Mouse (Mus musculus) MEL (cell line): ENCODE measurements around the gene Tha1. TPM values are rescaled to one million over a fixed set of nuclear protein-coding genes. Genes with fewer than 3 reads are reported as not detected.

Experiments
- DNase-seq: peaks from one replicate; pipeline ENCODE4 v3.0.0; 2011; ENCODE audit warnings: low read depth, low spot score
- H3K27ac ChIP-seq: 2 replicates; pipeline ENCODE4 v1.5.1; 2012; ENCODE audit warnings: low read depth, mild to moderate bottlenecking, control low read depth, low read length, moderate library complexity; ENCODE audit not compliant: control insufficient read depth
- H3K27me3 ChIP-seq, 2 experiments: fragments of 150-350 bp in 1 of 2; sonication (generic) in 1 of 2; 2 replicates each; pipeline ENCODE4 v1.6.1; 2012; ENCODE audit warnings: low read length in 2 of 2, mild to moderate bottlenecking in 2 of 2, improper control_type of control experiment in 1 of 2, moderate library complexity in 1 of 2; ENCODE audit not compliant: insufficient read depth in 2 of 2, control insufficient read depth in 1 of 2
- H3K36me3 ChIP-seq, 2 experiments: 2 replicates each; pipeline ENCODE4 v1.6.1; 2012 to 2014; ENCODE audit warnings: low read length in 2 of 2, improper control_type of control experiment in 1 of 2, inconsistent platforms in 1 of 2, mild to moderate bottlenecking in 1 of 2; ENCODE audit not compliant: insufficient read depth in 2 of 2, control insufficient read depth in 1 of 2
- H3K4me1 ChIP-seq, 2 experiments: fragments of 150-350 bp in 1 of 2; sonication (generic) in 1 of 2; 2 replicates each; pipeline ENCODE4 v1.6.1; 2012; ENCODE audit warnings: low read length in 2 of 2, improper control_type of control experiment in 1 of 2, mild to moderate bottlenecking in 1 of 2; ENCODE audit not compliant: insufficient read depth in 2 of 2, control insufficient read depth in 1 of 2
- H3K4me3 ChIP-seq, 2 experiments: fragments of 150-350 bp in 1 of 2; sonication (generic) in 1 of 2; 2 replicates each; pipeline ENCODE4 v1.5.1; 2012; ENCODE audit warnings: low read depth in 2 of 2, low read length in 2 of 2, mild to moderate bottlenecking in 2 of 2, moderate library complexity in 2 of 2, control low read depth in 1 of 2, improper control_type of control experiment in 1 of 2; ENCODE audit not compliant: control insufficient read depth in 1 of 2, insufficient read depth in 1 of 2
- H3K79me2 ChIP-seq: 2 replicates; pipeline ENCODE4 v1.6.1; 2012; ENCODE audit warnings: mild to moderate bottlenecking, low read length, moderate library complexity; ENCODE audit not compliant: control insufficient read depth, poor library complexity, insufficient read depth
- H3K9ac ChIP-seq: 2 replicates; pipeline ENCODE4 v1.6.1; 2012; ENCODE audit warnings: low read depth, mild to moderate bottlenecking, control low read depth, low read length, moderate library complexity; ENCODE audit not compliant: control insufficient read depth, poor library complexity, severe bottlenecking
- H3K9me3 ChIP-seq: fragments of 150-350 bp; sonication (generic); replicated peaks from 2 replicates; pipeline ENCODE4 v1.6.1; 2012; ENCODE audit warnings: mild to moderate bottlenecking, low read length, improper control_type of control experiment, moderate library complexity; ENCODE audit not compliant: insufficient read depth
- BHLHE40 ChIP-seq: IDR thresholded peaks from 2 replicates; pipeline ENCODE4 v1.6.1; 2012; ENCODE audit warnings: low read depth, mild to moderate bottlenecking, inconsistent platforms, low read length, improper control_type of control experiment, borderline replicate concordance
- CHD1 ChIP-seq: IDR thresholded peaks from 2 replicates; pipeline ENCODE4 v1.6.1; 2012; ENCODE audit warnings: low read depth, mild to moderate bottlenecking, inconsistent platforms, low read length, improper control_type of control experiment
- CTCF ChIP-seq, 3 experiments: IDR thresholded peaks in 2 of 3; conservative IDR thresholded peaks in 1 of 3; 2 replicates each; pipeline ENCODE4 v1.5.1; 2011 to 2012; ENCODE audit warnings: low read length in 3 of 3, low read depth in 2 of 3, mild to moderate bottlenecking in 2 of 3, improper control_type of control experiment in 1 of 3, inconsistent platforms in 1 of 3, mixed read lengths in 1 of 3, moderate library complexity in 1 of 3; ENCODE audit not compliant: control insufficient read depth in 1 of 3, insufficient read depth in 1 of 3, poor library complexity in 1 of 3, severe bottlenecking in 1 of 3
- E2F4 ChIP-seq: IDR thresholded peaks from 2 replicates; pipeline ENCODE4 v1.6.1; 2011; ENCODE audit warnings: low read depth, low read length, improper control_type of control experiment, borderline replicate concordance
- ELF1 ChIP-seq: IDR thresholded peaks from 2 replicates; pipeline ENCODE4 v1.6.1; 2014; ENCODE audit warnings: low read depth, mild to moderate bottlenecking, inconsistent platforms, low read length, improper control_type of control experiment, moderate library complexity
- ETS1 ChIP-seq: IDR thresholded peaks from 2 replicates; pipeline ENCODE4 v1.6.1; 2012; ENCODE audit warnings: low read depth, mild to moderate bottlenecking, inconsistent platforms, low read length, improper control_type of control experiment, moderate library complexity
- GABPA ChIP-seq: IDR thresholded peaks from 2 replicates; pipeline ENCODE4 v1.6.1; 2012; ENCODE audit warnings: low read depth, mild to moderate bottlenecking, inconsistent platforms, low read length, improper control_type of control experiment, moderate library complexity
- HCFC1 ChIP-seq: IDR thresholded peaks from 2 replicates; pipeline ENCODE4 v1.6.1; 2012; ENCODE audit warnings: low read depth, mild to moderate bottlenecking, inconsistent platforms, low read length, improper control_type of control experiment, moderate library complexity
- JUND ChIP-seq: IDR thresholded peaks from 2 replicates; pipeline ENCODE4 v1.6.1; 2011; ENCODE audit warnings: low read depth, mild to moderate bottlenecking, improper control_type of control experiment, low read length
- KAT2A ChIP-seq: conservative IDR thresholded peaks from 2 replicates; pipeline ENCODE4 v1.6.1; 2012; ENCODE audit warnings: low read depth, low read length, improper control_type of control experiment, inconsistent platforms
- MAX ChIP-seq: IDR thresholded peaks from 2 replicates; pipeline ENCODE4 v1.6.1; 2011; ENCODE audit warnings: low read length, improper control_type of control experiment
- MAZ ChIP-seq: IDR thresholded peaks from 2 replicates; pipeline ENCODE4 v1.6.1; 2012; ENCODE audit warnings: low read depth, mild to moderate bottlenecking, inconsistent platforms, low read length, improper control_type of control experiment
- MEF2A ChIP-seq: IDR thresholded peaks from 2 replicates; pipeline ENCODE4 v1.6.1; 2014; ENCODE audit warnings: low read depth, mild to moderate bottlenecking, inconsistent platforms, low read length, improper control_type of control experiment; ENCODE audit not compliant: poor library complexity, insufficient replicate concordance, severe bottlenecking; ENCODE audit errors: extremely low read depth
- MXI1 ChIP-seq: IDR thresholded peaks from 2 replicates; pipeline ENCODE4 v1.6.1; 2011; ENCODE audit warnings: mild to moderate bottlenecking, low read depth, low read length, improper control_type of control experiment
- MYB ChIP-seq: IDR thresholded peaks from 2 replicates; pipeline ENCODE4 v1.6.1; 2011; ENCODE audit warnings: mild to moderate bottlenecking, low read depth, low read length, improper control_type of control experiment
- NELFE ChIP-seq: IDR thresholded peaks from 2 replicates; pipeline ENCODE4 v1.6.1; 2011; ENCODE audit warnings: low read depth, low read length, improper control_type of control experiment
- POLR2A ChIP-seq, 2 experiments: IDR thresholded peaks; 2 replicates each; pipeline ENCODE4 v1.6.1; 2011 to 2012; ENCODE audit warnings: low read length in 2 of 2, mild to moderate bottlenecking in 2 of 2, control low read depth in 1 of 2, improper control_type of control experiment in 1 of 2, low read depth in 1 of 2, moderate library complexity in 1 of 2; ENCODE audit not compliant: control insufficient read depth in 1 of 2, insufficient read depth in 1 of 2, poor library complexity in 1 of 2
- POLR2AphosphoS5 ChIP-seq: IDR thresholded peaks from 2 replicates; pipeline ENCODE4 v1.6.1; 2012; ENCODE audit warnings: low read depth, borderline replicate concordance, mild to moderate bottlenecking, inconsistent platforms, low read length, moderate library complexity, mixed read lengths
- RAD21 ChIP-seq: IDR thresholded peaks from 2 replicates; pipeline ENCODE4 v1.6.1; 2011; ENCODE audit warnings: mild to moderate bottlenecking, low read depth, low read length, improper control_type of control experiment
- RCOR1 ChIP-seq: IDR thresholded peaks from 2 replicates; pipeline ENCODE4 v1.6.1; 2012; ENCODE audit warnings: low read depth, mild to moderate bottlenecking, inconsistent platforms, low read length, improper control_type of control experiment
- SIN3A ChIP-seq: IDR thresholded peaks from 2 replicates; pipeline ENCODE4 v1.6.1; 2012; ENCODE audit warnings: low read length, improper control_type of control experiment, inconsistent platforms
- SMC3 ChIP-seq: IDR thresholded peaks from 2 replicates; pipeline ENCODE4 v1.6.1; 2011; ENCODE audit warnings: low read depth, low read length, improper control_type of control experiment
- TBP ChIP-seq: IDR thresholded peaks from 2 replicates; pipeline ENCODE4 v1.8.0; 2011; ENCODE audit warnings: low read depth, low read length, improper control_type of control experiment
- TCF12 ChIP-seq: IDR thresholded peaks from 2 replicates; pipeline ENCODE4 v1.6.1; 2014; ENCODE audit warnings: low read depth, mild to moderate bottlenecking, inconsistent platforms, low read length, improper control_type of control experiment, moderate library complexity
- UBTF ChIP-seq: IDR thresholded peaks from 2 replicates; pipeline ENCODE4 v1.6.1; 2012; ENCODE audit warnings: low read depth, mild to moderate bottlenecking, inconsistent platforms, low read length, improper control_type of control experiment, moderate library complexity, borderline replicate concordance; ENCODE audit not compliant: insufficient read depth
- USF1 ChIP-seq: IDR thresholded peaks from 2 replicates; pipeline ENCODE4 v1.6.1; 2014; ENCODE audit warnings: low read depth, mild to moderate bottlenecking, inconsistent platforms, low read length, improper control_type of control experiment, moderate library complexity
- USF2 ChIP-seq, 2 experiments: IDR thresholded peaks; 2 replicates each; pipeline ENCODE4 v1.6.1; 2011 to 2012; ENCODE audit warnings: improper control_type of control experiment in 2 of 2, low read length in 2 of 2, borderline replicate concordance in 1 of 2, inconsistent platforms in 1 of 2, low read depth in 1 of 2, mild to moderate bottlenecking in 1 of 2; ENCODE audit not compliant: insufficient read depth in 1 of 2
- ZC3H11A ChIP-seq: IDR thresholded peaks from 2 replicates; pipeline ENCODE4 v1.6.1; 2012; ENCODE audit warnings: low read depth, mild to moderate bottlenecking, inconsistent platforms, low read length, improper control_type of control experiment
- ZKSCAN1 ChIP-seq: IDR thresholded peaks from 2 replicates; pipeline ENCODE4 v1.6.1; 2012; ENCODE audit warnings: low read depth, mild to moderate bottlenecking, inconsistent platforms, low read length, improper control_type of control experiment, moderate library complexity
- ZMIZ1 ChIP-seq: IDR thresholded peaks from 2 replicates; pipeline ENCODE4 v1.6.1; 2012; ENCODE audit warnings: low read depth, mild to moderate bottlenecking, inconsistent platforms, low read length, improper control_type of control experiment, moderate library complexity
- ZNF384 ChIP-seq: IDR thresholded peaks from 2 replicates; pipeline ENCODE4 v1.6.1; 2012; ENCODE audit warnings: low read depth, mild to moderate bottlenecking, inconsistent platforms, low read length, improper control_type of control experiment
- polyA plus RNA-seq, 2 experiments: library from polyadenylated mRNA; stranded (reverse) in 1 of 2; unstranded in 1 of 2; fragments of >175 nt in 1 of 2; fragments of >200 nt in 1 of 2; gene quantifications; 2 replicates each; pipeline versions ENCODE4 v1.2.1 to v1.2.4; 2012; ENCODE audit warnings: low replicate concordance in 2 of 2, low read depth in 1 of 2; ENCODE audit not compliant: insufficient read length in 2 of 2, insufficient read depth in 1 of 2, missing spikeins in 1 of 2
- total RNA-seq: library from RNA; depleted of rRNA; stranded (reverse); fragments of 300-350 nt; gene quantifications from 2 replicates; pipeline ENCODE4 v1.2.3, GENCODE M21; 2012

The Tha1 gene
- total and polyA plus RNA-seq, 3 experiments = 0.12 TPM; not detected in 2

DNA sequence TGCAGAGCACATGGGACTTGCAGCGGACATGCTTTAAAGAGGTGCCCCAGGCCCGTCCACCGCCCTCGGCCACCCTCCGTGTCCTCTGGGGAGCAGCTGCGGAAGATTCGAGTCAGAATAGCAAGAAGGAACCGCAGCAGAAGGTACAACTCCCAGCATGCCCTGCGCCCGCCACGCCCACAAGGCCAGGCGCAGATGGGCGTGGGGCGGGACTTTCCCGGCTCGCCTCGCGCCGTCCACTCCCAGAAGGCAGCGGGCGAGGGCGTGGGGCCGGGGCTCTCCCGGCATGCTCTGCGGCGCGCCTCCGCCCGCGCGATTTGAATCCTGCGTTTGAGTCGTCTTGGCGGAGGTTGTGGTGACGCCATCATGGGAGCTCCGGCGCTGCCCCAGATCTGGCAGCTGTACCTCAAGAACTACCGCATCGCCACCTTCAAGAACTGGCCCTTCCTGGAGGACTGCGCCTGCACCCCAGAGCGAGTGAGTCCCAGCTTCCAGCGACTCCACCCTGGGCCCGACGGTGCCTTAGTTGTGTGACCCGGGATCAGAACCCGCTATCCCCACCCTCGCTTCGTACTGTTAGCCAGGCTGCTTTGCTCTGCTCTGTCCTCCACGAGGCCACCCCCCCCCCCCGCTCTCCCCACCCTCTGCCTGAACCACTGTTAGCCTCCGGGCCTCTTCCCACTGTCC, 24.2 kb downstream of the Tha1 start, which contains the start of gene Birc5 (continued):
- TF ChIP-seq MXI1 = no peak; the same call in none of the 2 replicates
- TF ChIP-seq MEF2A = 0 out of 2 replicates have a peak, but pooled peaks have one; percentile 38
- peak; percentile 99 for TF ChIP-seq NELFE

DNA sequence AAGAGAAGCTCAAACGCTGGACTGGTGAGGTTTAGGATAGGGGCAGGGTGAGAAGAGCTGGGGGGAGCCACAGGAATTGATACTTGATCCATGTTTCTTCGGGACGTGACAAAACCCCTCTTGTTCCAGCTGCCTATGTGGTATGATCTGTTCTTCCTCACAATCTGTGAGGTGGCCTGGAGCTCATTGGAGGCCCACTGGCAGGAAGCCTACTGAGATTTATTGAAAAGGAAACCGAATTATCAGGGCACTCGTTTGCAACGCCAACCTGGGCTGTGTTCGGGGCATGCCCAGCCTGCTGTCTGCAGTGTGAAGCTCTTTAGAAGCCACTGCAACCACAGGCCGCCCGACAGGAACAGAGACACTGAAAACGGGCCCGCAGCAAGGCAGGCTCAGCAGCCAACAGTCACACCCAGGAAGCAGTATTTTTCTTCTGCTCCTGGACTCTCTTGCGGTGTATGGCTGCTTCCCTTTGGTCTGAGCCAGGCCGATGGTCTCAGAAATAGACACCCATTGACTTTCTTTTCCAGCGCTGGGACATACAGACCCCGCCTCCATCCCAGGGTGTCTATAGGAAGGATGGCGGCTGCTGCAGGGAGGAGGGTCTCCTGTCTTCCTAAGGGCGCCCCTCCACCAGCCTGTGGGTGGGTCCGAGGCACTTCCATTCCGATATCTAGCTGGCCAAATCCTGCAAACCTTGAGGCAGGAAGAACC, 24.9 kb downstream of the Tha1 start:
- DNase-seq = no peak
- no peaks in the 10 kb centered on the region for H3K27me3 ChIP-seq

DNA sequence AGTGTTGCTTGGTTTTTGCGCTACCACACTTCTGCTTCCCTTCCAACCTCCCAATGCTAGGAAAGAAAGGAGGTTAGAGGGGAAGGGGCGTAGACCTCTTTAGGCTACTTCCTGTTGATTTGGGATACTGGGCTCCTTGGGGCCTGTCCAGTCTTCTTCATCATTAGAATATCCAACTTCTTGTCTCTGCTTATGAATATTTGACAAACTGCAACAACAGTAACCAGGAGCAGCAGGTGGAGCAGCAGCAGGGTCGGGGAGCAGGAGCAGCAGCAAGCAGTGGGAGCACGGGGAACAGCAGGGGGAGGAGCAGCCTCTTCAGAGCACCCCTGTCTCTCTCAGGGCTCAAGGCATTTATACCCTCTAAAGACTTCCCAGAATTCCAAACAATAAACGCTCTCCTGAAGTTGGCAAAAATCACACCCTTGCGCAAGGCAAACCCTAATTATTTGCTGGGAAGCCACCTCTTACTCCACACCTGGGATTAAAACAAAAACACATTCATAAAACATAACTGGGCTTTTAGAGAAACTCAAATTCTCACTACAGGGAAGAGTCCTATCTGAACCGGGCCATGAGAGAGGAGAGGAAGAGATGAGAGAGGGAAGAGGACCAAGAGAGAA, 25.6 kb downstream of the Tha1 start:
- Histone ChIP-seq H3K36me3 (peaks cover 14 to 26% of the 10 kb centered on the region in 2 experiments), H3K27ac (peak overlapping the region; percentile 57), H3K27me3 (no peaks in the 10 kb centered on the region), H3K4me1 (peaks cover 19 to 21% of the 10 kb centered on the region in 2 experiments), H3K9me3 (no peaks in the 10 kb centered on the region), H3K4me3 (peak overlapping the region; percentile 58 to 68), H3K79me2 (peaks cover 28% of the 10 kb centered on the region), H3K9ac (peak overlapping the region; percentile 67)
- DNase-seq = peak; percentile 67
- TF ChIP-seq JUND (no peak), SMC3 (peak; percentile 13; the same call in 1 of the 2 replicates), RAD21 (no peak), RCOR1 (no peak), MAZ (peak; percentile 59; the same call in 1 of the 2 replicates), USF1 (0 out of 2 replicates have a peak, but pooled peaks have one; percentile 7), E2F4 (0 out of 2 replicates have a peak, but pooled peaks have one; percentile 17), POLR2AphosphoS5 (no peak), POLR2A (IDR thresholded peaks at IDR 0.05; ENCODE audit: control insufficient read depth in 1 of 2, insufficient read depth in 1 of 2, low read depth in 1 of 2, low read length in 2 of 2, poor library complexity in 1 of 2) (no peak; a peak in 1 of 4 replicates), ZMIZ1 (0 out of 2 replicates have a peak, but pooled peaks have one; percentile 25), SIN3A (peak; percentile 51), UBTF (no peak), HCFC1 (peak; percentile 62; the same call in 1 of the 2 replicates), TBP (no peak), MEF2A (no peak)

More for the DNA sequence above, 24.9 kb downstream of the Tha1 start:
- H3K9ac ChIP-seq = peak overlapping the region; percentile 67
- 0 out of 2 replicates have a peak, but pooled peaks have one; percentile 1 for TF ChIP-seq SIN3A
- no peak; the same call in 1 of the 2 replicates for TF ChIP-seq ETS1
- no peak for TF ChIP-seq MEF2A
- peak; percentile 13; the same call in 1 of the 2 replicates for TF ChIP-seq MAX
- TF ChIP-seq GABPA = no peak
- no peak for TF ChIP-seq ZKSCAN1
- no peak for TF ChIP-seq KAT2A
- TF ChIP-seq RCOR1 = peak; percentile 64
- TF ChIP-seq USF2 (IDR thresholded peaks at IDR 0.05; ENCODE audit: borderline replicate concordance in 1 of 2, insufficient read depth in 1 of 2, low read depth in 1 of 2, low read length in 2 of 2) = no peak
- TF ChIP-seq ELF1 = peak; percentile 19; the same call in 1 of the 2 replicates
- TF ChIP-seq MYB = no peak
- no peak for TF ChIP-seq ZC3H11A
- TF ChIP-seq BHLHE40 = no peak
- no peak for TF ChIP-seq JUND
- no peak for TF ChIP-seq ZNF384
- TF ChIP-seq CTCF (IDR thresholded peaks at IDR 0.05 in 2 of 3, conservative IDR thresholded peaks at IDR 0.05 in 1 of 3; ENCODE audit: control insufficient read depth in 1 of 3, insufficient read depth in 1 of 3, low read depth in 2 of 3, low read length in 3 of 3, poor library complexity in 1 of 3, severe bottlenecking in 1 of 3) = no peak
- 0 out of 2 replicates have a peak, but pooled peaks have one; percentile 16 for TF ChIP-seq TCF12
- peak; percentile 87; the same call in 1 of the 2 replicates for TF ChIP-seq CHD1
- peak overlapping the region; percentile 58 to 68 for H3K4me3 ChIP-seq
- peaks cover 19 to 26% of the 10 kb centered on the region in 2 experiments for H3K36me3 ChIP-seq
- H3K9me3 ChIP-seq = no peaks in the 10 kb centered on the region
- H3K27ac ChIP-seq = peak overlapping the region; percentile 57
- H3K79me2 ChIP-seq = peaks cover 28% of the 10 kb centered on the region
- H3K4me1 ChIP-seq = peaks cover 19 to 21% of the 10 kb centered on the region in 2 experiments
